Mouse (Mus musculus) limb, embryonic 12.5 days (tissue): ENCODE data around the gene Ptpro. TPM values are rescaled to one million over a fixed set of nuclear protein-coding genes. Genes with fewer than 3 reads are reported as not detected.
"Not testable (repeated sequence)": the region's sequence is repeated elsewhere in the genome, so short reads cannot be mapped to it uniquely, and the experiment has no call there.

Experiments used
- ATAC-seq: fragments of 200-750 bp; cut with Nextera tagmentation; 2 replicates; pipeline ENCODE4 v1.8.0; 2017; ENCODE audit warnings: low read depth, moderate TSS enrichment; ENCODE audit not compliant: insufficient number of reproducible peaks, insufficient read depth, low FRiP score, low TSS enrichment
- H3K27ac ChIP-seq: fragments of 300-500 bp; sonication (generic); 2 replicates; pipeline ENCODE4 v1.5.1; 2016; ENCODE audit warnings: mild to moderate bottlenecking, moderate library complexity
- H3K27me3 ChIP-seq: fragments of 300-500 bp; sonication (generic); 2 replicates; pipeline ENCODE4 v1.6.1; 2016; ENCODE audit warnings: mild to moderate bottlenecking, moderate library complexity
- H3K36me3 ChIP-seq: fragments of 300-500 bp; sonication (generic); 2 replicates; pipeline ENCODE4 v1.6.1; 2016; ENCODE audit warnings: mild to moderate bottlenecking, moderate library complexity
- H3K4me1 ChIP-seq: fragments of 300-500 bp; sonication (generic); replicated peaks from 2 replicates; pipeline ENCODE4 v1.6.1; 2016
- H3K4me2 ChIP-seq: fragments of 300-500 bp; sonication (generic); 2 replicates; pipeline ENCODE4 v1.6.1; 2016; ENCODE audit warnings: mild to moderate bottlenecking, moderate library complexity
- H3K4me3 ChIP-seq: fragments of 300-500 bp; sonication (generic); replicated peaks from 2 replicates; pipeline ENCODE4 v1.5.1; 2016; ENCODE audit warnings: mild to moderate bottlenecking
- H3K9ac ChIP-seq: fragments of 300-500 bp; sonication (generic); replicated peaks from 2 replicates; pipeline ENCODE4 v1.6.1; 2016; ENCODE audit warnings: mild to moderate bottlenecking, moderate library complexity
- H3K9me3 ChIP-seq: fragments of 300-500 bp; sonication (generic); 2 replicates; pipeline ENCODE4 v1.6.1; 2016; ENCODE audit warnings: mild to moderate bottlenecking, moderate library complexity
- WGBS: fragments of 180-500 bp; shearing (Covaris S2); methylation state at CpG from one replicate; pipeline ENCODE4 v1.1.7; 2016; 5-methylcytosine and 5-hydroxymethylcytosine counted together
- polyA plus RNA-seq: library from polyadenylated mRNA; unstranded; fragments of >200 nt; fragmentation: Nextera tagmentation; extraction: Ambion mirVana; gene quantifications from 2 replicates; pipeline ENCODE4 v1.2.1, GENCODE M21; 2016

The Ptpro gene
- polyA plus RNA-seq, 1 experiment from 2014 or later = 0.38 TPM

GRCm38 (mm10) chr6:137475695-137476094 is 223.6 kb downstream of the Ptpro start:
- ATAC-seq, H3K4me2 ChIP-seq, H3K9ac ChIP-seq, H3K4me1 ChIP-seq, H3K9me3 ChIP-seq, H3K27me3 ChIP-seq, H3K27ac ChIP-seq, H3K4me3 ChIP-seq: not testable (repeated sequence)
- peaks cover 15% of the 10 kb centered on the region; the same call in 1 of the 2 replicates for H3K36me3 ChIP-seq
- 94% methylated on average over 5 of the region's 5 CpGs for WGBS

GRCm38 (mm10) chr6:137482891-137483290 is 230.8 kb downstream of the Ptpro start:
- H3K9ac ChIP-seq = no peak overlapping the region
- H3K27ac ChIP-seq = no peak overlapping the region
- no peaks in the 10 kb centered on the region for H3K9me3 ChIP-seq
- H3K4me3 ChIP-seq = no peak overlapping the region
- WGBS = 90% methylated on average over 7 of the region's 7 CpGs
- H3K36me3 ChIP-seq = peaks cover 17% of the 10 kb centered on the region
- ATAC-seq = no peak
- no peak overlapping the region for H3K4me2 ChIP-seq
- no peaks in the 10 kb centered on the region for H3K4me1 ChIP-seq
- H3K27me3 ChIP-seq = no peaks in the 10 kb centered on the region

GRCm38 (mm10) chr6:137487443-137487842 is 235.3 kb downstream of the Ptpro start:
- Histone ChIP-seq H3K9me3 (no peaks in the 10 kb centered on the region), H3K36me3 (0 out of 2 replicates have a peak, but pooled peaks cover 5% of the 10 kb centered on the region), H3K9ac (no peak overlapping the region), H3K27me3 (no peaks in the 10 kb centered on the region), H3K4me1 (no peaks in the 10 kb centered on the region), H3K4me3 (no peak overlapping the region), H3K27ac (no peak overlapping the region), H3K4me2 (no peak overlapping the region)
- 66% methylated on average over 6 of the region's 6 CpGs for WGBS
- ATAC-seq = no peak

- 90% methylated on average over 14 of the region's 14 CpGs for WGBS
Observed at GRCm38 (mm10) chr6:137490115-137490514, 238.0 kb downstream of the Ptpro start.

GRCm38 (mm10) chr6:137491659-137492058 is 239.5 kb downstream of the Ptpro start:
- H3K4me1 ChIP-seq = no peaks in the 10 kb centered on the region
- H3K27ac ChIP-seq = no peak overlapping the region
- no peak for ATAC-seq
- H3K9me3 ChIP-seq = no peaks in the 10 kb centered on the region
- no peaks in the 10 kb centered on the region for H3K27me3 ChIP-seq
- 66% methylated on average over 2 of the region's 2 CpGs for WGBS
- no peak overlapping the region for H3K4me3 ChIP-seq
- H3K4me2 ChIP-seq = no peak overlapping the region
- H3K9ac ChIP-seq = no peak overlapping the region
- H3K36me3 ChIP-seq = no peaks in the 10 kb centered on the region

More at GRCm38 (mm10) chr6:137490115-137490514, 238.0 kb downstream of the Ptpro start:
- Histone ChIP-seq H3K36me3 (no peaks in the 10 kb centered on the region), H3K9ac (no peak overlapping the region), H3K27me3 (no peaks in the 10 kb centered on the region), H3K4me1 (no peaks in the 10 kb centered on the region), H3K9me3 (no peaks in the 10 kb centered on the region), H3K27ac (no peak overlapping the region), H3K4me2 (no peak overlapping the region), H3K4me3 (no peak overlapping the region)
- no peak for ATAC-seq

- Histone ChIP-seq H3K4me3 (no peak overlapping the region), H3K4me2 (no peak overlapping the region), H3K36me3 (no peaks in the 10 kb centered on the region), H3K27ac (no peak overlapping the region), H3K27me3 (no peaks in the 10 kb centered on the region), H3K9ac (no peak overlapping the region), H3K9me3 (no peaks in the 10 kb centered on the region), H3K4me1 (no peaks in the 10 kb centered on the region)
- no peak for ATAC-seq
- 92% methylated on average over 4 of the region's 4 CpGs for WGBS
Observed at GRCm38 (mm10) chr6:137492582-137492981, 240.5 kb downstream of the Ptpro start.

- Histone ChIP-seq H3K4me1 (no peaks in the 10 kb centered on the region), H3K9me3 (no peaks in the 10 kb centered on the region), H3K9ac (no peak overlapping the region), H3K36me3 (no peaks in the 10 kb centered on the region), H3K27me3 (no peaks in the 10 kb centered on the region), H3K27ac (no peak overlapping the region), H3K4me2 (no peak overlapping the region), H3K4me3 (no peak overlapping the region)
- WGBS = 88% methylated on average over 17 of the region's 17 CpGs
- no peak for ATAC-seq
Observed at GRCm38 (mm10) chr6:137493211-137494135, 241.4 kb downstream of the Ptpro start.

- no peak for ATAC-seq
- Histone ChIP-seq H3K27me3 (no peaks in the 10 kb centered on the region), H3K36me3 (no peaks in the 10 kb centered on the region), H3K4me2 (no peak overlapping the region), H3K4me3 (no peak overlapping the region), H3K27ac (no peak overlapping the region), H3K9ac (no peak overlapping the region), H3K4me1 (no peaks in the 10 kb centered on the region), H3K9me3 (no peaks in the 10 kb centered on the region)
Observed at GRCm38 (mm10) chr6:137494136-137494475, 242.0 kb downstream of the Ptpro start.

- 76% methylated on average over 1 of the region's 1 CpGs for WGBS
- Histone ChIP-seq H3K4me2 (no peak overlapping the region), H3K36me3 (no peaks in the 10 kb centered on the region), H3K27me3 (no peaks in the 10 kb centered on the region), H3K27ac (no peak overlapping the region), H3K4me3 (no peak overlapping the region), H3K9ac (no peak overlapping the region), H3K4me1 (no peaks in the 10 kb centered on the region), H3K9me3 (no peaks in the 10 kb centered on the region)
- no peak for ATAC-seq
Observed at GRCm38 (mm10) chr6:137494801-137495200, 242.7 kb downstream of the Ptpro start.

- WGBS = 77% methylated on average over 6 of the region's 6 CpGs
- H3K36me3 ChIP-seq = no peaks in the 10 kb centered on the region
- no peaks in the 10 kb centered on the region for H3K27me3 ChIP-seq
- H3K9ac ChIP-seq = no peak overlapping the region
- no peak overlapping the region for H3K4me2 ChIP-seq
- no peaks in the 10 kb centered on the region for H3K9me3 ChIP-seq
- no peaks in the 10 kb centered on the region for H3K4me1 ChIP-seq
- no peak overlapping the region for H3K27ac ChIP-seq
- no peak for ATAC-seq
- H3K4me3 ChIP-seq = no peak overlapping the region
Observed at GRCm38 (mm10) chr6:137495233-137495632, 243.1 kb downstream of the Ptpro start.

- ATAC-seq = no peak
- Histone ChIP-seq H3K9ac (no peak overlapping the region), H3K4me3 (no peak overlapping the region), H3K27me3 (no peaks in the 10 kb centered on the region), H3K4me1 (no peaks in the 10 kb centered on the region), H3K4me2 (no peak overlapping the region), H3K36me3 (no peaks in the 10 kb centered on the region), H3K9me3 (no peaks in the 10 kb centered on the region), H3K27ac (no peak overlapping the region)
- 94% methylated on average over 2 of the region's 2 CpGs for WGBS
Observed at GRCm38 (mm10) chr6:137496562-137496961, 244.4 kb downstream of the Ptpro start.
